In genomic region chr19:8715868-8716766, GRCm38 (mm10) we compare ENCODE assay signal across 1 mouse cellular context.
A peak's percentile ranks its signal among the peaks of the same experiment; 100 is the strongest.
TF ChIP-seq lines count a peak whose summit lies in the region.

No protein-coding gene starts in this region.

TF ChIP-seq in CH12.LX, 34 proteins besides CTCF, POLR2A, EP300 and RAD21 (continued from another document):
- TF ChIP-seq ZNF384 (IDR thresholded peaks at IDR 0.05; ENCODE audit: low read depth, low read length): 0 out of 2 replicates have a peak, but pooled peaks have one; percentile 4
- TF ChIP-seq NRF1 (IDR thresholded peaks at IDR 0.05; ENCODE audit: low read depth, low read length): peak; percentile 75
- no peak for TF ChIP-seq CHD2 (IDR thresholded peaks at IDR 0.05; ENCODE audit: low read length)
- no peak for TF ChIP-seq JUND (conservative IDR thresholded peaks at IDR 0.05; ENCODE audit: low read depth, low read length)
- no peak for TF ChIP-seq RCOR1 (conservative IDR thresholded peaks at IDR 0.05; ENCODE audit: low read depth, low read length)
- TF ChIP-seq TBP (conservative IDR thresholded peaks at IDR 0.05; ENCODE audit: low read depth, low read length): no peak
